Mouse (Mus musculus) midbrain, embryonic 15.5 days (tissue): ENCODE data around the gene Spn. TPM values are rescaled to one million over a fixed set of nuclear protein-coding genes. Genes with fewer than 3 reads are reported as not detected.
"Not testable (repeated sequence)": the region's sequence is repeated elsewhere in the genome, so short reads cannot be mapped to it uniquely, and the experiment has no call there.

Source experiments
- ATAC-seq: fragments of 200-750 bp; cut with Nextera tagmentation; replicated peaks from 2 replicates; pipeline ENCODE4 v1.8.0; 2017; ENCODE audit warnings: moderate TSS enrichment
- H3K27ac ChIP-seq: fragments of 300-500 bp; sonication (generic); 2 replicates; pipeline ENCODE4 v1.5.1; 2015; ENCODE audit warnings: mild to moderate bottlenecking, inconsistent platforms
- H3K27me3 ChIP-seq: fragments of 300-500 bp; sonication (generic); replicated peaks from 2 replicates; pipeline ENCODE4 v1.6.1; 2015; ENCODE audit warnings: inconsistent platforms
- H3K36me3 ChIP-seq: fragments of 300-500 bp; sonication (generic); replicated peaks from 2 replicates; pipeline ENCODE4 v1.6.1; 2015; ENCODE audit warnings: inconsistent platforms
- H3K4me1 ChIP-seq: fragments of 300-500 bp; sonication (generic); 2 replicates; pipeline ENCODE4 v1.6.1; 2015; ENCODE audit warnings: inconsistent platforms
- H3K4me2 ChIP-seq: fragments of 300-500 bp; sonication (generic); 2 replicates; pipeline ENCODE4 v1.6.1; 2015; ENCODE audit warnings: inconsistent platforms, mild to moderate bottlenecking, moderate library complexity
- H3K4me3 ChIP-seq: fragments of 300-500 bp; sonication (generic); 2 replicates; pipeline ENCODE4 v1.5.1; 2015; ENCODE audit warnings: mild to moderate bottlenecking, inconsistent platforms
- H3K9ac ChIP-seq: fragments of 300-500 bp; sonication (generic); 2 replicates; pipeline ENCODE4 v1.6.1; 2015; ENCODE audit warnings: mild to moderate bottlenecking, inconsistent platforms
- H3K9me3 ChIP-seq: fragments of 300-500 bp; sonication (generic); 2 replicates; pipeline ENCODE4 v1.6.1; 2016; ENCODE audit warnings: inconsistent platforms
- WGBS: fragments of 180-500 bp; shearing (Covaris S2); methylation state at CpG from one replicate; pipeline ENCODE4 v1.1.7; 2015; ENCODE audit warnings: mixed read lengths; 5-methylcytosine and 5-hydroxymethylcytosine counted together
- polyA plus RNA-seq: library from polyadenylated mRNA; unstranded; fragments of >200 nt; fragmentation: Nextera tagmentation; extraction: Ambion mirVana; gene quantifications from 2 replicates; pipeline ENCODE4 v1.2.1, GENCODE M21; 2015

The Spn gene
- polyA plus RNA-seq, 1 experiment from 2014 or later, result 0.04 TPM

DNA sequence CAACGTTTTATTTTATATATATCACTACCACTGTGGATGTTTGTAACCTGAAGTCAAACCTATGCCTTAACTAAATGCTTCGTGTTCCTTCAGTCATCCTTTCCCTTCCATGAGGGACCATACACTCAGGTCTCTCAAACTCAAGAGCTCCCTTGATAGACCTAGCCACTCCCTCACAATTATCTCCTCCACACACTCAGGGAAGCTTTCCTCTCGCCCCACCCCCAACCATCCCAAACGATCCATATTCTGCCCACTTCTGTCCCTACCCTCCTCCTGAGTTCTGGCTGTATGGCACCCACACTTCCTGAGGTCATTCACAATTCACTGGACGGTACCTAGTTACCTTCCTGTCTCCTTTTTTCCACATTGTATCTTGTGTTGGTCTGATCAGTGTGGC is 39.1 kb downstream of the Spn start:
- H3K27me3 ChIP-seq, result no peaks in the 10 kb centered on the region
- no peak for ATAC-seq
- no peak overlapping the region for H3K4me3 ChIP-seq
- no peak overlapping the region for H3K9ac ChIP-seq
- no peaks in the 10 kb centered on the region for H3K9me3 ChIP-seq
- WGBS, result 88% methylated on average over 5 of the region's 5 CpGs
- H3K4me1 ChIP-seq, result no peaks in the 10 kb centered on the region
- no peaks in the 10 kb centered on the region for H3K36me3 ChIP-seq
- H3K4me2 ChIP-seq, result no peak overlapping the region
- no peak overlapping the region for H3K27ac ChIP-seq

- H3K4me3 ChIP-seq, result no peak overlapping the region
- H3K4me1 ChIP-seq, result no peaks in the 10 kb centered on the region
- H3K36me3 ChIP-seq, result no peaks in the 10 kb centered on the region
- no peak for ATAC-seq
- H3K9me3 ChIP-seq, result no peaks in the 10 kb centered on the region
- no peak overlapping the region for H3K9ac ChIP-seq
- H3K27me3 ChIP-seq, result no peaks in the 10 kb centered on the region
- H3K4me2 ChIP-seq, result no peak overlapping the region
- no peak overlapping the region for H3K27ac ChIP-seq
- WGBS, result 69% methylated on average over 7 of the region's 7 CpGs
Measured at GRCm38 (mm10) chr7:127096456-127096855, 41.2 kb downstream of the Spn start.

DNA sequence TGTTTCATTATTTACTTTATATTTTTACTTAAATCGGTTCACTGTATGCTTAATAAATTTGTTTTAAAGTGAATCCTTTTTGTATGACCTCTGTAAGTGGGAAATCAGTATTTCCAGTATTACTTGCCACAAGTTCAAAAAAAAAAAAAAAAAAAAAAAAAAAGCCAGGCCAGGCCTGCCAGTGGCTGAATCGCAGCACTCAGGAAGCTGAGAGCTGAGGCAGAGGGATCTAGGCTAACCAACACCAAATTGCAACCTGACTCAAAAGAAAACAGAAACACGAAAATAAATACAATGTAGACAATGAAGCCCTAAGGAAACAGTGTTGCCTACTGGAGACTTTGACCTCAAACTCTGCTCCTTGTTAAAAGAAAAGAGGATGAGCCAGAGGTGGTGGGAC is 43.7 kb downstream of the Spn start:
- 78% methylated on average over 3 of the region's 3 CpGs for WGBS
- Histone ChIP-seq H3K27ac (no peak overlapping the region), H3K4me1 (0 out of 2 replicates have a peak, but pooled peaks cover 3% of the 10 kb centered on the region), H3K4me3 (no peak overlapping the region), H3K27me3 (no peaks in the 10 kb centered on the region), H3K4me2 (no peak overlapping the region), H3K9me3 (no peaks in the 10 kb centered on the region), H3K36me3 (no peaks in the 10 kb centered on the region), H3K9ac (no peak overlapping the region)
- ATAC-seq, result no peak

DNA sequence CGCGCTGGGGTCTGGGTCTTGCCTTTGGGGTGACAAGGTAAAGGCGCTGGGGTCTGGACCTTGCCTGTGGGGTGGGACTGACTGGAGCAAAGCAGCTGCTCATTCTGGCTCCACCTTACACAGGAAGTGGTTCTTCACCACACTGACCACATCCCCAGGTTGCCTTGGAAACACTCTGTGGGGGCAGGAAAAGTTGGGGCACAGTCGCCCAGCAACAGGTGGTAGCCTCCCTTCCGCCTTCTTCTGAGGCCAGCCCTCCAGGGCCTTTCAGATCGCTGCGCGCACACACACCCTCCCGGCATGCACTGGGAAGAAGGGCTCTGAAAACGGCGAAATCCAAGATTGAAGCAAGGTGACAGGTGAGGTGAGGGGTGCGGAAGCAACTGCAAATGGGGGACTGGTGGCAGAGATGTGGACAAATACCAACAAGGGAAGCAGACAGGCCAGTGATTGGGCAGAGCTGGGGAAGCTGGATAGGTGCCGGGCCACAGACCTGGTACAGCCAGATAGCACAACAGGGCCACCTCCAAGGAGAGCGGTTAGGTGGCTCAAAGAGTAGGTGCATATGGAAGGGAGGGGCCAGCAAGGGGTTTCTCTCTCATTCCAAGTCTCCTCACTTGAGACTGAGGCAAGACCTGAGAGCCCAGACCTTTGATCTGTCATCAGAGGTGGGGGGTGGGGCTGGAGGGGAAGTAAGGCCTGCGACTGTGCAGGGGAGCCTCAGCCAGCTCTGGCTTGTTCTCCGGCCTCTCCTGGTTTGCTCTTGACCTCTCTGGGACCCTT is 46.3 kb downstream of the Spn start, which contains the start of gene AI467606:
TSS of gene AI467606 (plus strand) at position 246 of the 783 bp plus-strand sequence.
- WGBS, result 72% methylated on average over 16 of the region's 16 CpGs
- Histone ChIP-seq H3K9me3 (no peaks in the 10 kb centered on the region), H3K4me2 (no peak within 1 kb of the TSS), H3K27ac (no peak within 1 kb of the TSS), H3K4me3 (no peak within 1 kb of the TSS), H3K36me3 (no peaks in the 10 kb centered on the region), H3K9ac (no peak within 1 kb of the TSS), H3K27me3 (no peaks in the 10 kb centered on the region), H3K4me1 (0 out of 2 replicates have a peak, but pooled peaks cover 6% of the 10 kb centered on the region)
- ATAC-seq, result no peak

DNA sequence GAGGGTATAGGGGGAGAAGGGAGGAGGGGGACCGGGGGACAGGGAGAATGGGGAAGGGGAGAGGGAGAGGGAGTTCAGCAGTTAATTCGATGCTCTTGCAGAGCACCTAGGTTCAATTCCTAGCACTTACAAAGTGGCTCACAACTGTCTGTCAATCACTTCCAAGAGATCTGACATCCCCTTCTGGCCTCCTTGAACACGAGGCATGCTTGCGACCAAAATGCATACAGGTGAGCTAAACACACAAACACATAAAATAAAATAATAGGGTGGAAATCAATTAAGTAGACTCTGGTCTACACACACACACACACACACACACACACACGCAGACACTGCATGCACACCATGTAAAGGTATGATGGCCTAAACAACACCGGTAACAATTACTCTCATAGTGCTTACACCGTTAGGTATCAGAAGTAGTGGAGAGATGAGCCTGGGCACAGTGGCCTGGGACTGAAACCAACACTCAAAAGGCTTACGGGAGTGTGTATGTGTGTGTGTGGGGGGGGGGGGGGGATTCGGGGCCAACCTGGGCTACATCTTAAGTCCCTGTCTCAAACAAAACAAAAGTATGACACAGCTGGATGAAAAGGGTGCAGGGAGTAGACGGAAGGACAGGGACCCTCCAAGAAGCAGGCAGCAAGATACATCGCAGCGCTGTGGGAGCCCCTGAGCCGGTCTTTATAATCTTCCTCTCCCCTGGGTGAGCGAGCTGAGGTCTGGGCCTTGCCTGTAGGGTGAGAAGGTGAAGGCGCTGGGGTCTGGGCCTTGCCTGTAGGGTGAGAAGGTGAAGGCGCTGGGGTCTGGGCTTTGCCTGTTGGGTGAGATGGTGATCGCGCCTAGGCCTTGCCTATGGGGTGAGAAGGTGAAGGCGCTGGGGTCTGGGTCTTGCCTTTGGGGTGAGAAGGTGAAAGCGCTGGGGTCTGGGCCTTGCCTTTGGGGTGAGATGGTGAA is 47.2 kb downstream of the Spn start:
- no peak for ATAC-seq
- 86% methylated on average over 20 of the region's 20 CpGs for WGBS
- Histone ChIP-seq H3K27me3 (no peaks in the 10 kb centered on the region), H3K4me2 (no peak overlapping the region), H3K9ac (no peak overlapping the region), H3K36me3 (no peaks in the 10 kb centered on the region), H3K4me1 (0 out of 2 replicates have a peak, but pooled peaks cover 6% of the 10 kb centered on the region), H3K9me3 (no peaks in the 10 kb centered on the region), H3K27ac (no peak overlapping the region), H3K4me3 (no peak overlapping the region)

- Histone ChIP-seq H3K4me1 (0 out of 2 replicates have a peak, but pooled peaks cover 6% of the 10 kb centered on the region), H3K9me3 (no peaks in the 10 kb centered on the region), H3K27ac (no peak overlapping the region), H3K4me2 (peak overlapping the region; percentile 47), H3K4me3 (peak overlapping the region; percentile 18; the same call in 1 of the 2 replicates), H3K9ac (0 out of 2 replicates have a peak overlapping the region, but pooled peaks have one; percentile 5), H3K36me3 (no peaks in the 10 kb centered on the region), H3K27me3 (no peaks in the 10 kb centered on the region)
- WGBS, result 20% methylated on average over 27 of the region's 27 CpGs
- ATAC-seq, result no peak
Measured at GRCm38 (mm10) chr7:127088901-127089845, 48.5 kb downstream of the Spn start.

- 0 out of 2 replicates have a peak, but pooled peaks cover 6% of the 10 kb centered on the region for H3K4me1 ChIP-seq
- WGBS, result 100% methylated on average over 3 of the region's 3 CpGs
- no peak overlapping the region for H3K27ac ChIP-seq
- no peak overlapping the region for H3K9ac ChIP-seq
- no peak overlapping the region for H3K4me3 ChIP-seq
- H3K36me3 ChIP-seq, result no peaks in the 10 kb centered on the region
- ATAC-seq, result no peak
- H3K9me3 ChIP-seq, result no peaks in the 10 kb centered on the region
- no peak overlapping the region for H3K4me2 ChIP-seq
- no peaks in the 10 kb centered on the region for H3K27me3 ChIP-seq
Measured at GRCm38 (mm10) chr7:127088083-127088482, 49.5 kb downstream of the Spn start.

GRCm38 (mm10) chr7:127087278-127088010 is 50.2 kb downstream of the Spn start, which contains the start of gene Zg16:
Zg16 (minus strand) TSS chr7:127087328.
- not testable (repeated sequence) for H3K9ac ChIP-seq, H3K4me1 ChIP-seq, H3K4me2 ChIP-seq, H3K27me3 ChIP-seq, H3K4me3 ChIP-seq, H3K27ac ChIP-seq, H3K36me3 ChIP-seq, ATAC-seq, H3K9me3 ChIP-seq
- 90% methylated on average over 6 of the region's 6 CpGs for WGBS

- not testable (repeated sequence) for H3K36me3 ChIP-seq, H3K4me1 ChIP-seq, ATAC-seq, H3K9me3 ChIP-seq, H3K4me2 ChIP-seq, H3K4me3 ChIP-seq, H3K27ac ChIP-seq, H3K9ac ChIP-seq, H3K27me3 ChIP-seq
- WGBS, result 79% methylated on average over 6 of the region's 6 CpGs
Measured at GRCm38 (mm10) chr7:127085751-127086150, 51.9 kb downstream of the Spn start.

- H3K4me2 ChIP-seq, result no peak overlapping the region
- H3K9ac ChIP-seq, result no peak overlapping the region
- H3K9me3 ChIP-seq, result no peaks in the 10 kb centered on the region
- H3K4me1 ChIP-seq, result 0 out of 2 replicates have a peak, but pooled peaks cover 6% of the 10 kb centered on the region
- H3K27me3 ChIP-seq, result no peaks in the 10 kb centered on the region
- no peaks in the 10 kb centered on the region for H3K36me3 ChIP-seq
- H3K27ac ChIP-seq, result no peak overlapping the region
- ATAC-seq, result no peak
- H3K4me3 ChIP-seq, result no peak overlapping the region
- WGBS, result 92% methylated on average over 2 of the region's 2 CpGs
Measured at GRCm38 (mm10) chr7:127084794-127085193, 52.8 kb downstream of the Spn start.

- H3K4me3 ChIP-seq, result no peak overlapping the region
- no peaks in the 10 kb centered on the region for H3K27me3 ChIP-seq
- no peak overlapping the region for H3K4me2 ChIP-seq
- 85% methylated on average over 4 of the region's 4 CpGs for WGBS
- no peak overlapping the region for H3K27ac ChIP-seq
- H3K36me3 ChIP-seq, result no peaks in the 10 kb centered on the region
- no peaks in the 10 kb centered on the region for H3K9me3 ChIP-seq
- no peak overlapping the region for H3K9ac ChIP-seq
- no peak for ATAC-seq
- 0 out of 2 replicates have a peak, but pooled peaks cover under 1% of the 10 kb centered on the region for H3K4me1 ChIP-seq
Measured at GRCm38 (mm10) chr7:127083689-127084088, 53.9 kb downstream of the Spn start.
